Mouse (Mus musculus): ENCODE results near the gene Mpz. TPM values are rescaled to one million over a fixed set of nuclear protein-coding genes. Genes with fewer than 3 reads are reported as not detected.
"Not testable (repeated sequence)": the region's sequence is repeated elsewhere in the genome, so short reads cannot be mapped to it uniquely, and the experiment has no call there.

The Mpz gene
- total RNA-seq, 2 experiments from 2014 or later: 99.1 to 120 TPM

DNA sequence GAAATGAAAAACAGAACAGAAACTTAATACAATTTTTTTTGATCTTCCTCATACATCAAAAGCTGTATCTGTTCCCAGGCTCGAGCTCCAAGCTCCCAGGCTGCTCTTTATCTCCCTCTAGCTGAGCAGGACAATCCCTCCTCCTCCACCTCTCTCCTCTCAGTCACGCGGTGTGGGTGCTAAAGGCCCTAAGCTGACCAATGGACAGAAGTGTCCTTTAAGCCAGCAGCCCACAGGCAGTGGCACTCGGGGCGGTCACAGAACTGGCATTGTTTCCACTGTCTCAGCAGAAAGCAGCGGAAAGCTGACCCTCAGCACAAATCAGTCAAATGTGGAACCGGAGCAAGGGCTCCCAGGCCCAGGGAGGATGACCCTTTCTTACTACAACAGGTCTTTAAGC is 21.3 kb upstream of the Mpz start:
- DNase-seq: peak; percentile 78

DNA sequence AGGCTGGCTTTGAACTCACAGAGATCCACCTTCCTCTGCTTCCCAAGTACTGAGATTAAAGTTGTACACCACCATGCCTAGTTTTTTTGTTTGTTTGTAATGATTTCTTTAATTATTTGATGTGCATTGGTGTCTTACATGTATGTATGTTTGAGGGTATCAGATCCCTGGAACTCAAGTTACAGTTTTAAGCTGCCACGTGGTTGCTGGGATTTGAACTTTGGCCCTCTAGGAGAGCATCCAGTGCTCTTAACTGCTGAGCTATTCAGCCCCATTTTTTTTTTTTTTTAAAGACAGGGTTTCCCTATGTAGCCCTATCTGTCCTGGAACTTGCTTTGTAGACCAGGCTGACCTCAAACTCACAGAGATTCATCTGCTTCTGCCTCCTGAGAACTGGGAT is 19.5 kb upstream of the Mpz start:
- no peak for DNase-seq

DNA sequence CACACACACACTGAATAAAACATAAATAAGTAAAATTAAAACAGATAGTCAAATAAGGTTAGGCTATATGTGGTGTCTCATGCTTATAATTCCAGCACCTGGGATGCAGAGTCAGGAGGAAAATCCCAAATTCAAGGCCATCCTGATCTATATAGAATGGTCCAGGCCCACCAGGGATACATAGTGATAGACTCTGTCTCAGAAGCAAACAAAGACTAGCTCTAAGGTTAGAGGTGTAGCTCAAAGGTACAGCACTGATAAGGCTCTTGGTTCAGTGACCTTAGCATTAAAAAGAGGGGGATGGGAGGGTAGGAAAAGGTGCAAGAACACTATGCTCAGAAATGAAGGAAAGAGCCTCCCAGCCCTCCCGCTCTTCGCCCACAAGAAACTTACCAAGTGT is 14.9 kb upstream of the Mpz start:
- DNase-seq: no peak

DNA sequence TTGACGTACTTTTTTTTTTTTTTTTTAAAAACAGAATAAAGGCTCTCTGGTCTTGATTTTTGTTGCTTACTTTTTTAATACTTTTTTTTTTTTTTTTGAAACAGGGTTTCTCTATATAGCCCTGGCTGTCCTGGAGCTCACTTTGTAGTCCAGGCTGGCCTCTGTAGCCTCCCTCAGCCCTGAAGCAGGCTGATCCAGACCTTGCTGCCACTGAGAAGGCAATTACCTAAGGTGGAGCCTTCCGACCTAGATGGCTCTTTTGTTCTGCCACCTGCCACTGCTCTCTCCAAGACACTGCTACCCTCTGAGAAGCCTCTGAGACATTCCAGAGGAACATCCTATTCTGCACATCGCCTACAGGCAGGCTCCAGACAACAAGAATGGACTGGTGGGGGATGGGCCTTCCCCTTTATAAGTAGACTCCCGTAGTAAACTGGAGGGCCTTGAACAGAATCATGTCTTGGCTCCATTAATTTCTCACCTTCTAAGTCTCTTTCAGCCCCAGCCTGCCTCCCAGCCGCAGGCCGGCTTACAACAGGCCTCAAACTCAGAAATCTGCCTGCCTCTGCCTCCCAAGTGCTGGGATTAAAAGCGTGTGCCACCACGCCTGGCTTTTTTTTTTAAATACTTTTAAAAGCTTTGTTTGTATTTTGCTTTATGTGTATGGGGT is 12.9 kb upstream of the Mpz start:
- not testable (repeated sequence) for DNase-seq

DNA sequence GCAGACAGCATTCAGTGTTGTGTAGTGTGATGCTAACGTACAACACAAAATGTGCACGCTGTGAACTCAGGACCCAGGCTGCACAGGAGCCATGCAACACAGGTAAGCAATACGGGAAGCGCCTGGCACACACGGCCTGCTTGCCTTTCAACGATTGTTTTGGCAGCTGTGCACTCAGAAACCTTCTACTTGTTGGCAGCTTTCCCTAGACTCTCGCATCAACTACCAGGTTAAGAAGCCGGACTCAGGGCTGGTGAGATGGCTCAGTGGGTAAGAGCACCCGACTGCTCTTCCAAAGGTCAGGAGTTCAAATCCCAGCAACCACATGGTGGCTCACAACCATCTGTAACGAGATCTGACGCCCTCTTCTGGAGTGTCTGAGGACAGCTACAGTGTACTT is 7.5 kb upstream of the Mpz start:
- DNase-seq: peak; percentile 15

DNA sequence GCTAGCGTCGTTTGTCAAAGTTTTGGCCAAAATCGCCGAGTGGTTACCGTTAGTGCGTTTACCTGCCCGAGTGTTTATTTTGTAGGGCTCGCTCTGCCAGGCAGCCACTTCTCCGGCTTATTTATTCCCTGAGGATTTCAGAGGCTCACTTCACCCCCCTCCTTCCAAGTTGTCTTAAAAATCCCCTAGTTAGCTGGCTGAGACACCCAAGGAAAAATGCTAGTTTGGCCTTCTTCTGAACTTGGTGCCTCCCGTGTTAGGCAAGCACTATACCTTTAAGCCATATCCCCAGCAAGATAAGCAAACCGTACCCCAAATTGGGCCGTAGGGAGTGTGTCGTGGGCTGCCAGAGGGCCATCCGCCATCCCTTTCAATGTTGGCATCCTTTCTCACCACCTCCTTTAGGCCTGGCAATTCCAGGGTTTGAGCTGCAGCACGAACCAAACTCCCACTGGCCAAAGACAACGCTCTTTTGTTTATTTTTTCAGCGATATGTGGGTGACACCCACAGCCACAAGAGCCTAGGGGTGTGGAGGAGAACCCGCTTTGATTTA is 404 bp downstream of the Mpz start:
- no peak for DNase-seq

DNA sequence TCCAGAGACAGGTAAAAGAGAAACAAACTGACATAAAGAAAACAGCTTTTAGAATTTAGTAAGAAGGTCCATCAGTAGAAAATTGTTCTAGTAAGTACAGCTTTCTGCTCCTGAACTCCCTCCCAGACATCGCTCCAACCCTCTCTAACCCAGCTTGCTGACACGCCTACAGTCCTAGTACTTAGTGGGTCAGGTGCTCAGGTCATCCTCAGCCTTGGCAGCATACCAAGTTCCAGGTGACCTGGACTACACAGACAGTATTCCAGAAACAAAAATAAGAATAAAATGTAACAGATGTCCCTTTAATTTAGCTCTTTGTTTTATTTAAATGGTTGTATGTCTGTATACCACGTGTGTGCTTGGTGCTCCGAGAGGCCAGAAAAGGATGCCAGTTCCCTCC is 1.5 kb downstream of the Mpz start:
- no peak for DNase-seq

DNA sequence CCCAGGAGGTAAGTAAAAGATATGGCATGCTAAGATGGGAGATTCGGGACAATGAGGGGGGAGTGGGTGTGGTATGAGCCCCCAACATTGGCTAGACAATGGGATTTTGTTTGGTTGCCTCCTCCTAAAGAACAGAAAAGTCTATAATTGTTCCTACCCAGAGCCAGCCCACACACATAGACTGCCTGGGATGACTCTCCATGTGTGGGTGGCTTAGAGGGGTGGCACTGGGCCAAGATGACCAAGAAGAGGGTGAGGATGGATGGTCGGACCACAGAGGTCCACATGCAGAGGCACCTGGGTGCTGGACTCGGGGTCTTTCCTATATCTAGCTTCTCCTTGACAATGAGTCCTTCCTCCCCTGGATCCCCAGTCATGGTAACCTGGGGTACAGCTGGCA is 6.1 kb downstream of the Mpz start:
- DNase-seq: no peak

DNA sequence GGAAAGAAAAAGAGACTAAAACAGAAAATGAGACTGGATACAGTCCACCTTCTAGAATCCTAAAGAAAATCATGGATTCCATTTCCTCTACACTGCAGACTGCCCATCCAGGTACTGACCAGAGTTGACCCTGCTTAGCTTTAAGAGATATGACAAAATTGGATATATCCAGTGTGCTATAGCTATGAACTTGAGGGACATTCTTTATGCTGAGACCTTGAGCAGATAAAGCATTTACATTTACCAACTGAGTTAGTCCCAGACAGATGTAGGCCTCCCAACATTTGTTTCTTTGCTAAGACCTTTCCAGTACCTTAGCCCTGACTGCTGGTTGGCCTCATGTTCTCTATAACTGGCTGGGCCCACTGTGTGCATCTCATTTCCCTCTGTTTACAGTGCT is 7.5 kb downstream of the Mpz start:
- no peak for DNase-seq

DNA sequence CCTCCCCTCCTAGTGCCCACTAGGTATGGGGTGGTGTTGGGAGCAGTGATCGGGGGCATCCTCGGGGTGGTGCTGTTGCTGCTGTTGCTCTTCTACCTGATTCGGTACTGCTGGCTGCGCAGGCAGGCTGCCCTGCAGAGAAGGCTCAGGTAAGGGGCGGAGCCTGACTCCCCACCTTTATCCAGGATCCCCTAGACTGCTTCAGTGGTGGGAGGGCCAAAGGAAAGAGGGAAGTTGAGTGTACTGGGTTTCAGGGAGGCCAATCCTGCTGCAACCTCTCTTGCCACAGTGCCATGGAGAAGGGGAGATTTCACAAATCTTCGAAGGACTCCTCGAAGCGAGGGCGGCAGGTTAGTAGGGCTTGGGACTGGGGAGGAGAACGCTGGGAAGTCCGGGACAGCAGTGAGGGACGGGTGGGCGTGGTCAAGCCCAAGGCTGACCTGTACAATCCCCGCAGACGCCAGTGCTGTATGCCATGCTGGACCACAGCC is 9.0 kb downstream of the Mpz start:
- DNase-seq: no peak

DNA sequence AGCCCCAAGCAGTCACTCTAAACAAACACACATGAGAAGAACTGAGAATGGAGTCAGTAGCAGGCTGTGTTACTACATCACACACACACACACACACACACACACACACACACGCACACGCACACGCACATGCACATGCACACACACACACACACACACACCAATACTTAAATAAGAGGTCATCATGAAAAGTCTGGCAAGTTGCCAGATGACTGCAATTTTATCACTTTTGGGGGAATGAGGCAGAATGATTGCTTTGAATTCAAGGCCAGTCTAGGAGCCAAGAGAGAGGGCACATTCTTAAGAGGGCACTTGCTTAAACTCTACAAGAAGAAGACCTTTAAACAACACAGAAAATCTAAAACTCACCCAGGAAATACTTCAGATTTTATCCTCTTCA is 12.0 kb downstream of the Mpz start:
- DNase-seq: no peak

DNA sequence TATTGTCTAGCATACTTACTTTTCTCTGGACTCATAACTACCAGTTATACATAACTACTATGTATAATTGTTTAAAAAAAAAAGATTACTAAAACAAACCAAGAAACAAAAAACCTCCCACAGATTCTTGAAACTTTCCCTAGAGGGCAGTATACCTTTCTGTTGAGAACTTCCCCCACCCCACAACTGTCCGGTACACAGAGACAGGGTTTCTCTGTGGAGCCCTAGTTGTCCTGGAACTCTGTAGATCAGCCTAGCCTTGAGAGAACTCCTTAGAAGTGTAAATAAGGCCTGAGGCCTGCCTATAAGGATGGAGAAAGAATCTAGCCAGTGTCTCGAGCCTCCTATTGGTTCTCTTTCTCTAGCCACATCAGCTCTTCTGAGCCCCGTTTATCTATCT is 13.7 kb downstream of the Mpz start:
- no peak for DNase-seq

DNA sequence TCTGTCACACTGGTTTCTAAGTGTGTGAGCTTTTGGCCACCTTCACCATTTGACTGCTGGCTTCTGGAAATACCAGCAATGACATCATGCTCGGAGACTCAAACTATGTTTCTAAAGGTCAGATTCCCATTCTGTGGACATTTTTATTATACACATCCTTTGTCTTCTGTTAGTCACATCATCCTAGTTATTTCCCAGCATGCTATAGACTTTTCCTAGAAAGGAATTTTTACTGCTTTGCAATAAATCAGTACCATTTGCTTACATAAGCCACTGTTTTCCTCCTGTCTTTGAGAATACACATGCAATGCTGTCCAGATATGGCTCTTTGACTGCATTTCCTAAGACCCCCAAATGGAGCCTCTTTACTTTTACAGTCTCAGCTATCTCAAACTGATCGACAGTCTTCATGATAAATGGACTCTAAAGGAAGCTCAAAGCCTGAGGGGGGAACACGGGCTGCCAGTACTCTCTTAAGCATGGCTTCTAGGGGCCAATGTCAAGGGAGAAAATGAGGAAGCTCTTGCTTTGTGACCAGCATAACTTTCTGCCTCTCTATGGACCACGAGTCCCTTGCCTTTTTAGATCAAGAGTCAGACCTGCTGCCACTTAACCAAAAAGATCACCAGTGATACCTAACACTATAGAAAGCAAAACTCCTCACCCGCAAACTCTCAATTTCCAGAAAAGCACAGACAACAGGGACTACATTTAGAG is 15.3 kb downstream of the Mpz start:
- DNase-seq: no peak

DNA sequence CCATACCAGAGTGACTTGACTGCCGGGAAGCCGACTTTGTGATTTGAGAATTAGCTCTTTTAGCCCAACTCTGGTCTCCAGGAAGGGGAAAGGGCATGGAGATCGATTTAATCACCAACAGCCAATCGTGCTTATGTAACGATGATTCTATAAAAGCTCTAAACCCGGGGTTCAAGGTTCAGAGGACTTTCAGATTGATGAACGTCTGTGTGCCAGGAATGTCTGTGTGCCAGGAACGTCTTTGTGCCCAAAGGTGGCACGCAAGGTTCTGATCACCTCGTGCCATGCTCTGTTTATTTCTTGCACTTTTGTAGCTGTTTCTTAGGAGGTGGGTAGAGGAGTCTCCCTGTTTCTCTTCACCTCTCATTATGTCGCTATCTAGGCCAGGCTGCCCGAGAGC is 18.4 kb downstream of the Mpz start:
- DNase-seq: no peak

DNA sequence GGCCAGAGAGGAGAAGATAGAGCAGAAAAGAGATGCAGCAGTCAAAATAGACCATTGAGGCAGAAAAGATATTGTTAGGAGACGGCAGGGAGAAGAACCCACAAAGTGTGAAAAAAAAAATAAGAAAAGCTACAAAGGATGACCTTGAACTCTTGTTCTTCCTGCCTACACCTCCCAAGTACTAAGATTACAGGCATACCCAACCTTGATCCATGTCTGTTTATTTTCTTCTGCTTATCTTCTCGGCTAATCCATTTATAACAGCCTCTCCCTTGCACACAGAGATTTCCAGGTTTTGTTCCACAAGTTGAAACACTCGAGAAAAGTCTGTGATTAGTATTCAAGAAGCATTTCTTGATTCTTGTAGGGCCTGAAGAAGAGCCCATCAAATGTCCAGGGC is 19.4 kb downstream of the Mpz start:
- no peak for DNase-seq

DNA sequence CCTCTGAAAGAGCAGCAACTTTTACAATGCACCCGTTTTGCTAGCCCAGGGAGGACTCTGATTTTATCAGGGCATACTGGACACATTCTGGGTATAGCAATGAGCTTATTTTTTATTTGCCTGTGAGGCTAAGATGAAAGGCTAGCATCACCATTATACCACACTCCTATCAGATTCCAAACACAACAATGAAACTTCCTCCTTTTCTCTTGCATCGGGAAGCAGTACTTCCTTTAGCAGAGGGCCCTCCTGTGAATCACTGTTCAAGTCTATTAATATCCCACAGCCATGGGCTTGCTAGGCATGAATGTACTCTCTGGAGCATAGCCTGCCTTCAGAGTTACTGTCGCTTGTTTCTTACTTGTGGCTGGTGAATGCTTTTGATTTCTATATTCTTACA is 20.6 kb downstream of the Mpz start:
- no peak for DNase-seq

DNA sequence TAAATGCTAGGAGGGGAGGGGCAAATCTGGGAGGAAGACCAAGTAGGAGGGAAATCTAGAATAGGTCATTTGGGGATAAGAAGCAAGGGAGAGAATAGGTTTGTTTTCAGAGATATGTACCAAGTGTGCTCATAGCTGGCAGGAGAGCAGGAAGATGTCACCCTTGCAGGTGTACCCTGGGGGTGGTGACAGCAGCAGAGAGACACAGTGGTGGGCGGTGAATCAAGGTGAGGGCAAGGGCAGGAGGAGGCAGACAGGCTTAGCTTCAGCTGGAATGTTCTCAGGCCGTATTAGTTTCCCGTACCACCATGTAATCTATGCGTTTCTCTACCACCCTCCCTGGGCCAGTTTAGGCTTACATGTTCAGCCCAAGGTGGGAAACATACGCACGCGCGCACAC is 22.3 kb downstream of the Mpz start:
- DNase-seq: no peak

DNA sequence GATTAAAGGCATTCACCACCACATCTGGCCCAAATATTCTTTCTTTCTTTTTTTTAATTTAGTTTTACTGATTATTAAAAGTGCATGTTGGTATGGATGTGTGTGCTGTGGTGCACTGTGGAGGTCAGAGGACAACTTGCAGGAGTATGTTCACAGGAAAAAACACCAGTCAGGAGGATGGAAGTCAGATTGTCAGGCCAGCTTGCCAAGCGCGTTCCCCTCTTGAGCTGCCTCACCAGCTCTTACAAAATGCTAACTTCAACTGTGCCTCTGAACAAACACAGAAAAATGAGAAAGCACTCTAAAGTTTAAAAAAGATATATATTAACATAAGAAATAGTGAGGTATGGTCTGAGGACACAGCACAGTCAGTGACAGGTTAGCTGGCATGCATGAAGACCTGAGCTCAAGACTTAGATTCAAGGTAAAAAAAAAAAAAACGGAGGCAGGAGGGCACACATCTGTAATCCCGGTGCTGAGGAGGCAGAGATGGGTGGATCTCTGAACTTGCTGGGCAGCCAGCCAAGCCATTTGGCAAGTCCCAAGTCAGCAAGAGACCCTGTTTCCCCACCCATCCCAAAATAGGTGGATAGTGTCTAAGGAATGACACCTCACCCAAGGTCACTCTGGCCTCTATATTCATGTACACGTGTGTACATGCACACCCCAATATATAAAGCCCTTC is 29.1 kb downstream of the Mpz start:
- DNase-seq: no peak

DNA sequence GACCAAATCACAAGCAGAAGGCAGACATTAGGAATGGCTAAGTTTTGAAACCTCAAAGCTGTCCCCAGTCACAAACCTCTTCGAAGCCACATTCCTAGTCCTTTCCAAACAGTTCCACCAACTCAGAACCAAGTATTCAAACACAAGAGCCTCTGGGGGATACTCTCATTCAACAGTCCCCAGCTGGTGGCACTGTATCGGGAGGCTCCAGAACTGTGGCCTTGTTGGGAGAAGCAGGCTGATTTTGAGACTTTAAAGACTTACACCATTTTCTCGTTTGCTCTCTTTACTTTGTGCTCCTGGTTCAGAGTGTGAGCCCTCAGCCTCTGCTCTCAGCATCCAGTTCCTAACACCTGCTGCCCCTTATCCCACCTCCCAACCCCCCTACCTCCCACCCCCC is 32.5 kb downstream of the Mpz start:
- DNase-seq: no peak

DNA sequence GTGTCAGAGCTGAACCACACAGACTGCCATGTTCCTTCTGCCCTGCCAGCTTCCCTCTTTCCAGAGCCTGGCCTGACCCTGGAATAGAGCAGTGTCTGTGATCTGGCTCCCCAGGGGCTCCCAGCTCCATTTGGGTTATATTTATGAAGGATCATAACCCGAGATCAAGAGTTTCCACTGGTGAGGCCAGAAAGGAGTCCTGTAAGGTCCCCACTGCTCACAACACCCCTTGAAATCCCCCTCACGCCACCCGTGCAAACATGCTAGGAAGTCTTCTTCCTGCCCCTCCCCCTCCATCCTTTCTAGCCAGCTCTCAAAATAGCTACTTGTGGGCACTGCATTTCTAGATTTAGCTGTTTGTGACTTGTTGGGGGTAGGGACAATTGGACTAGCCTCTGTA is 33.1 kb downstream of the Mpz start:
- peak; percentile 19 for DNase-seq

DNA sequence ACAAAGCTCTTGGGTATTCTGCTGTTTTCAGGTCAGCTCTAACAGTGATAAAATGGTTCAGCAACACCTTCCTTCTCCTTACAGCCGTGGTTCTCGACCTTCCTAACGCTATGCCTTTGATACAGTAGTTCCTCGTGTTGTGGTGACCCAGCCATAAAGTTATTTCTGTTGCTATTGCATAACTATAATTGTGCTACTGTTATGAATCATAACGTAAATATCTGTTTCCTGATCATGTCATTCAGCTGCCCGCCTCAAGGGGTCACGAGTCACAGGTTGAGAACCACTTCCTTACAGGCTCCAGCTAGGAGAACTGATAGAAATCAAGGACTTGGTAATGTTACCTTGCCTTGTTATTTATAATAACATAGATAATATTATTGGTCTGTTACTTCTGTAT is 33.8 kb downstream of the Mpz start:
- no peak for DNase-seq

DNA sequence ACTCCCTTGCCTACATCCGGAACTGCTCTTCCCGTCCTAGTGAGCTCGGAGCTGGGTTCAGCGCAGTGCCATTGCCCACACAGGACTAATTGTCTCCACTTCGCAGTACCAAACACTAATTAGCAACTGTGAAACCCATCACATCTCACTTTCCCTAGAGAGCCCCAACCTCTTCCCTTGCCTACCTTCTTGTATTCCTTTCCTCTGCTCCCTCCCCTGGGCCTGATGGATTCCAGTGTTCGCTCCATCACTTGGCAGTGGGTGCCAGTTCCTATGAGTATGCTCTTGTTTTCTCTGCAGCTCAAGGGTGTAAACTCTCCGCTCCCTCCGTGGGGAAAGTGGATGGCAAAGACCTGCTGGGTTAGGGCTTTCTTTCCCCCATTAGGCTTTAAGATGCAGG is 35.1 kb downstream of the Mpz start:
- no peak for DNase-seq
